Mouse (Mus musculus) spleen, postnatal 36 days (tissue): ENCODE data around the gene Dusp9.

Experiments used
- DNase-seq, 2 experiments: peaks; one replicate each; pipeline ENCODE4 v3.0.0; 2022; ENCODE audit warnings: low spot score in 2 of 2, mixed read lengths in 1 of 2

Gene Dusp9

DNA sequence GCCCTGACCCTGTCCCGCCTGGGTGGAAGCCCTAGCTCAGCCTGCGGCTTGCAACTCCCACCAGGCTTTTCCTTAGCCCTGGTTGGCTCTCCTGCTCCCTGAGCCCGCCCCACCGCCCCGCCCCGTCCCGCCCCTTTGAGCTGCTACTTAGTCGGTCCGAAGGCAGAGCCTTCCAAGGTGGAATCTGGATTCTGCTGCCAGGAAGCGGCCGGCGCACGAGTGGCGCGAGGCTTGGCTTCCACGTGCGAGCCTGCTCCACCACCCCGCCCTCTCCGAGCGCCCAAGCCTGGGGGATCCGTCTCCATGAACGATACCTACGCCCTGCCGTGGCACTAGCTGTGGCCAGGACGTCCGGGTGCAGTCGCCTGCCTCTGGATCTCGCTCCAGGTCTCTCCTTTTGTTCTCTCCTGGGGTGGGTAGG lies at the start of gene Dusp9:
Gene Dusp9, plus strand, starts transcription at position 165 of the 421 bp plus-strand sequence.
- no peak for DNase-seq

DNA sequence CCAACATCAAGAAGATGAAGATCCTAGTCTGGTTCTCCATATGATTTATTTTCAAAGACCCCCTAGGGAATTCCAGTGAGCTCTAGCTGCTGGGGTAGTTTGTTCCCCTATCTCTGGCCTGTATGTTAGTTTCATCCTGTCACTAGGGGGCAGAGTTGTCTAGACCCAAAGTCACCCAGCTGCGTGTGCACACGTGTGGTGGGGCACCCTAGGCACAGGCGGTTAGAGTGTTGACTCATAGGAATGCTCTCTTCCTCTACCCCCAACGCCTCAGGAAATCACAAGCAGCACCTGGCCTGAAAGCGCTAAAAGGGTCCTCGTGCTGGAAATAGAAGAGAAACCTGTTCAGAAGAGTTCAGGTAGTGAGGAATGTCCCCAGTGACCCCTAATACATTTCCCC lies 46.0 kb upstream of the Dusp9 start:
- DNase-seq = peak; percentile 19 to 46

- no peak for DNase-seq
These were observed 44.6 kb upstream of the Dusp9 start for GRCm38 (mm10) chrX:73594451-73595121.

GRCm38 (mm10) chrX:73595297-73595938 lies 43.8 kb upstream of the Dusp9 start:
- DNase-seq = no peak

DNA sequence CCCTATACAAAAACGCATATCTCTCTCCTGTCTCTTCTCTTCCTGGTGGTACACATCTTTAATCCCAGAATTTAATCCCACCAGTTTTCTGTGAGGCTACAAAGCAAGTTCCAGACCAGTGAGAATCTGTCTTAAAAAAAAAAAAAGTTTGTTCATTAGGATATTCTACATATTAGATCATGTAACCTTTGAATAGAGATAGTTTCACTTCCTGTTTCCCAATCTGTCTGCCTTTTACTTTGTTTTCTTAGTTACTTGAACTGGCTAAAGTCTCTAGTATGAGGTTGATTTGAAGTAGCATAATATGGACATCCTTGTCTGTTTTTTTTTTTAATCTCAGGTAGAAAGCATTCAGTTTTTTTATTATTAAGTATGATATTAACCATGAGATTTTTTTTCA lies 37.8 kb upstream of the Dusp9 start:
- DNase-seq = no peak

- DNase-seq = no peak
These were observed 25.6 kb upstream of the Dusp9 start for GRCm38 (mm10) chrX:73613665-73614064.

DNA sequence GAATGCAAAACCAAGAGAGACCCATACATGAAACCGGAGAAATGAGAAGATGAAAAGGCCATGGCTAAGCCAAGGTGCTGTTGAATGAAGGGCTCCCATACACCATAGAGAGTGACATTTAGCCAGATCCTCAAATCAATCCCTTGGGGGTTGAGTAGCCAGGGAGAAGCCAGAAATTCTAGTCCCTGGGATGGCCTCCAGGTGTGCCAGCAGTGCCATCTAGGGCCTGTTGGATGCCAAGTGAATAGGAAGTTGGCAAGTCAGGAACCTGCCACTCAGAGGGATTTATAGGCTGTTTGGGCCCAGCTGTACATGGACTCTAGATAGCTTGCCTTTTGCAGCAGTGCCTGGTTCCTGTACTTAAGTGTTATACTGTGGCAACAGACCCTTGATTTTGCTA lies 23.3 kb upstream of the Dusp9 start:
- DNase-seq = no peak

DNA sequence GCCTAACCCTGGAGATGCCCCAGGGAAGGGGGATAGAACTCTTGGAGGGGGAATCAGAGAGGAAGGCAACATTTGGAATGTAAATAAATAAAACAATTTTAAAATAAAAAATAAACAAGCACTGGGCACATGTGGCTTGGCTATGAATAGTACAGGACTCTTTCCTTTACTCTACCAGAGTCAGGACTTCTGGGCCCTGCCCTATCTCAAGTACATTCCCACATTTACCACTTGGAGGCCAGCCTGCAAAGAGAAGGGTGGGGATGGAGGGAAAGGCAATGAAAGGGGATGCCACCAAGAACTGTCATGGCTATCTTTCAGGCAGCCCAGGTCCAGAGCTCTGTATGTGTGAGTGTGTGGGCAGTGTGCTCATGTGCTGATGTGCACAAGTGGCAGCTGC lies 19.8 kb upstream of the Dusp9 start:
- no peak for DNase-seq

DNA sequence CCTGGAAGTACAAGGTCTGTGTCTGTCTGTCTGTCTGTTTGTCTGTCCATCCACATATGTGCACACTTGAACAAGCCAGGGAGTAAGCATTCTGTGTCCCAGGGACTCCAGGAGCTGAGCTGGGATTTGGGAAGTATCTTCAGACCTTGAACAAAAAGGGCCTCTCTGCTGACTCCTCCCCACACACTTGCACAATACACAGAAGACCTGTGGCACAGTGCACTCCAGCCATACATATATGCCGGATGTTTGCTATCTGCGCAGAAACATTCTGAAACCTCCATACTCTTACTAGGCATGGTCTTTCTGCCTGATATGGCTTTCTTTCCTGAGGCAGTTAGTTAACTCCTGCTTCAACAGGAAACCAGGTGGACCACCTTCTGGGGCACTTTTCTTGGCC lies 19.3 kb upstream of the Dusp9 start:
- DNase-seq = no peak

DNA sequence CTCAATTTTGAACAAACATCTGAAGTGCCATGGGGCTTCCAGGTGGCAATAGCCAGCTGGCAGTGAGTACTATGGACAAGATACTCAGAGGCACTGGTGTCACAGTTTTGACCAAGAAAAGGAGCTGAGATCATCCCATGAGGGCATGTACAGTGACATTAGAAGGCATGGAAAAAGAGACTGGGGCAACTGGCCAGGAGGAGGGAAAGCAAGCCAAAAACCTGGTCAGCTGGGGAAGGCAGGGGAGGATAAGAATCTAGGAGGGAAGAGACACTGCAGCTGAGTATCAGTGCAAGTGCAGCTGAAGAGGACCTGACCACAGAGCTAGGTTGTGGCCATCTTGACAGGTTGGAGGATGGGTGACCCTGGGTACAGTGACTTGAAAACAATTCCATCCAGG lies 12.2 kb upstream of the Dusp9 start:
- DNase-seq = no peak

GRCm38 (mm10) chrX:73635425-73635824 lies 3.8 kb upstream of the Dusp9 start:
- DNase-seq = no peak

DNA sequence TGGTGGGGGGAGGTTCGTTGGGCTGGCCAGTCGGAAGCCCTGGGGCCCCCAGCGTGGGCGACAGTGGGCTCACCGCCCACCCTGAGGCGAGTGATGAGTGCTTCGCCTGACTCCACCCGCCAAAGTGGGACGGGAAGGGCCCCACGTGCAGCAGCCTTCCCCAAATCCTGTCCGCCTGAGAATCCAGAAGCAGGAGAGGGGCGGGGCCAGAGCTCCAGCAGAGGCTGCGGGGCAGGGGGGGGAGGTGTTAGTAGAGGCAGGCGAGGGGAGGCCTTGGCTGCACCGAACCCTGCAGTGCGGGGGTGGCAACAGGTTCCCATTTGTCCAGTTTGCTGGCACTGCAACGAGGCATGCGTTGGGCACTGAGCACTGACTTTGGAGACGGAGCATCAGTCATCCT lies 1.8 kb upstream of the Dusp9 start:
- no peak for DNase-seq

- no peak for DNase-seq
These were observed 766 bp downstream of the Dusp9 start for GRCm38 (mm10) chrX:73639901-73640469.

DNA sequence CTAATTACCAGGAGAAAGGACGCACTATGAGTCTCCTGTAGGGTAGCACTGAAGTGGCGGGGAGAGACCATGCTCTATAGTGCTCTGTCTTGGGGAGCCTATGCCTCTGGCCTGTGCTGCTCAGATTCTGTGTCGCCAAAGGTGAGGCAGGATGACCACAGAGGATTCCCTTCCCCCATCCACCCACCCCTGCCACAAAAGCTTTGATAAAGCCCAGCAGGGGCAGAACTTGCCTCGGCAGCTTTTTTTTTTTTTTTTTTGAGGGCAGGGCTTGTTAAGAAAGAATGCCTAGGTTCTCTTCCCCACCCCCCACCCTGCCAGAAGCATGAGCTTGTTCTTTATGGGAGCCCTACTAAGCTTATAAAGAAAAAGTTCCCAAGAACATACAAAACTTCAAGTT lies 5.9 kb downstream of the Dusp9 start:
- no peak for DNase-seq

DNA sequence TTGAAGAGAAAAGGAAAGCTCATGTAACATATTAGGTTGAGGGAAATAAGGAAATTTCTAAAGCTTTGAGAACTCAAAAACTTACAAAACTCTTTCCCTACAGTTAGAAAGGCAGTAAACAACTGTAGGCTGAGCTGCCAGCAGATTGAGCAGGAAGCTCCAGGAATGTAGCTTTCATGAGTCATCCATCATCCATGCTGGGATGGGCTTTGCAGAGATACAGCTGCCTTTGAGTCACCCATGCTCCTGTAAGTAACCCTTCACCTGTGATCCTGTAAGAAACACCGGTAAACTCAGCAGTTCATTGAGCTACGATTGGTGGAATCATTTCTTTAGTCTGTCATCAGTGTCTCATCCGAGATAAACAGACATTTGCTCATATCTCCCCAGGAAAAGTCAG lies 11.7 kb downstream of the Dusp9 start:
- no peak for DNase-seq

- DNase-seq = no peak
These were observed 14.2 kb downstream of the Dusp9 start for GRCm38 (mm10) chrX:73653392-73653791.

GRCm38 (mm10) chrX:73654177-73654576 lies 15.0 kb downstream of the Dusp9 start:
- DNase-seq = peak; percentile 16 to 59

GRCm38 (mm10) chrX:73655529-73655928 lies 16.3 kb downstream of the Dusp9 start:
- peak in 1 of 2 experiments; percentile 18 for DNase-seq

GRCm38 (mm10) chrX:73658391-73658790 lies 19.2 kb downstream of the Dusp9 start:
- peak in 1 of 2 experiments; percentile 7 for DNase-seq

DNA sequence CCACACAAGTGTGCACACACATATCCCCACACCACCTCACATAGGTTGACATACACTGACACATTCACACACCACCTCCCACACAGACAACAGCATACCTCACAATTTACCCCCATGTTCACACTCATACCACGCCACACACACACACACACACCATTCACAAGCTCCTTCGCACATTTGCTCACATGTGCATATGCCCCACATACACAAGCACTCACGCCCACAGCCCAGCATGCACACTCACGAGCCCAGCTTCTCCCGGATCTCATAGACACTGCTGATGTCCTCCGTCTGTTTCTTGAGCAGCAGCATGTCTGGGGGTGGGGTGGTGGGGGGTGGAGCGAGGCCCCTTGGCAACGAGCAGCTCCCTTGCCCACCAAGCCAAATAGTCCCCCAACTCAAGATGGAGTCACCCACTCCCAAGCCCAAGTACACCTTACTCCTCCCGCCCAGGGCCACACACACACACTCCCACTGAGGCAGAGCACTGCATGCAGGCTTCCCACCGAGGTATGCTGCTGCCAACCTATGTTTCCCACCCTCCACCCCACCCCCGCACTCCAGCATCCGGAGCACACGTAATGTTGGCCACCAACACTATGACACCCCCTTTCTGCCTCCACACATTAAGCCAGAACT lies 19.8 kb downstream of the Dusp9 start:
- no peak for DNase-seq

GRCm38 (mm10) chrX:73659575-73660283 lies 20.5 kb downstream of the Dusp9 start, which contains the start of gene Pnck:
TSS of gene Pnck (minus strand) at chrX:73660117.
- no peak for DNase-seq

DNA sequence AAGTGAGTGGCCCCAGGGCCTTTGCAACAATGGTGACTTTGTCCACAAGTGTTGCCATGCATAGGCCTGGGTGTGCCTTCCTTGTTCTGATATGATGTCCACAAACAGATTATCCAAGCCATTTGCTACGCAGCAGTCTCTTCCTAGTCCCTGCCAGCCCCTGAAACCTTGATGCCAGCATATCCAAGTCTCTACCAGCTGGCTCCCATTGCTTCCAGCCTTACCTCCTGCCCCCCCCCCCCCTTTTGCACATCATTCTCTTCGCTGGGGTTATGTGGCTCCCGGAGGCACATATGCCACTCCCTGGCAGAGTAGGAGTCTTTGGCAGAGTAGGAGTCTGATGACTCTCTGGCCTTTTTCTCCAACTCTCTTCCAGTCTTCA lies 21.1 kb downstream of the Dusp9 start:
- no peak for DNase-seq
